Comparison of ENCODE assay signal across 8 mouse cellular contexts in the genomic region with DNA sequence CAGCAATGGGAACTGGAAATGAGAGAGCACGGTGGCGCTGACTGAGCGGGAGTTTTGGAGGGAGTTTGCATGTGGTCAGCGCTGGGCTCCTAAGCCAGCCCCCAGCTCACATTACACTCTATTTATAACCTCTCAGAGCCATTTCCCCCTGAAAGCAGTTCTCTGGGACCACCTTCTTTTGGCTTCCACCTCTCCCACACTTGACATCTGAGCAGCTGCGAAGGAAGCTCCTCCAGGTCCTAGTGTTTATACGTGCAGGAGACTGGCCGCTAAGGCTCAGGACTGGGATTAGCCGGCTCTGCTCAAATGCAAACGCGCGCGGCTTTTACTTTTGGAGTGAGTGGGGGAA. TPM values are rescaled to one million over a fixed set of nuclear protein-coding genes. Genes with fewer than 3 reads are reported as not detected.
DNase-seq lines count a peak whose midpoint lies in the region; ATAC-seq lines count a peak whose summit lies in the region.

A gene (plus strand): TSS at position 151 of the 349 bp plus-strand sequence.

- no peaks in the 10 kb centered on the region for H3K36me3 ChIP-seq in kidney, embryonic 15.5 days
- no peaks in the 10 kb centered on the region for H3K36me3 ChIP-seq in embryonic facial prominence, embryonic 14.5 days (ENCODE audit: control insufficient read depth, insufficient read depth, low read length)
- H3K36me3 ChIP-seq in heart, embryonic 13.5 days: no peaks in the 10 kb centered on the region
- no peaks in the 10 kb centered on the region for H3K36me3 ChIP-seq in limb, embryonic 12.5 days
- no peaks in the 10 kb centered on the region for H3K36me3 ChIP-seq in midbrain, embryonic 14.5 days (ENCODE audit: control insufficient read depth, insufficient read depth, low read length)

- DNase-seq in kidney, adult 9 months: no peak
- DNase-seq in embryonic facial prominence, embryonic 14.5 days (ENCODE audit: low spot score): peak; percentile 92
- DNase-seq in midbrain, embryonic 14.5 days: peak; percentile 63
- DNase-seq in c-Kit-positive CD71-positive TER-119-positive erythroid progenitor cells, embryonic 14.5 days (ENCODE audit: low spot score): no peak
- DNase-seq in thymus, postnatal 4 days: no peak

- H3K4me2 ChIP-seq in kidney, embryonic 15.5 days: peak within 1 kb of the TSS; percentile 97
- H3K4me2 ChIP-seq in embryonic facial prominence, embryonic 14.5 days (ENCODE audit: low read depth, low read length): peak within 1 kb of the TSS; percentile 84
- H3K4me2 ChIP-seq in heart, embryonic 13.5 days: peak within 1 kb of the TSS; percentile 93
- H3K4me2 ChIP-seq in limb, embryonic 12.5 days: peak within 1 kb of the TSS; percentile 84
- H3K4me2 ChIP-seq in midbrain, embryonic 14.5 days (ENCODE audit: low read length): peak within 1 kb of the TSS; percentile 92

- WGBS in kidney, embryonic 15.5 days: under 1% methylated on average over 12 of the region's 12 CpGs
- 0% methylated on average over 9 of the region's 12 CpGs for WGBS in embryonic facial prominence, embryonic 14.5 days
- WGBS in heart, embryonic 13.5 days: under 1% methylated on average over 12 of the region's 12 CpGs
- WGBS in limb, embryonic 12.5 days: under 1% methylated on average over 12 of the region's 12 CpGs
- 0% methylated on average over 12 of the region's 12 CpGs for WGBS in midbrain, embryonic 14.5 days

- H3K27ac ChIP-seq in kidney, embryonic 15.5 days: peak within 1 kb of the TSS; percentile 79
- peak within 1 kb of the TSS; percentile 50 for H3K27ac ChIP-seq in embryonic facial prominence, embryonic 14.5 days (replicated peaks; ENCODE audit: low read depth, low read length)
- no peak within 1 kb of the TSS for H3K27ac ChIP-seq in heart, embryonic 13.5 days (replicated peaks)
- peak within 1 kb of the TSS; percentile 93 for H3K27ac ChIP-seq in limb, embryonic 12.5 days
- H3K27ac ChIP-seq in midbrain, embryonic 14.5 days (replicated peaks; ENCODE audit: low read depth, low read length): no peak within 1 kb of the TSS

- peak within 1 kb of the TSS; percentile 54 for H3K9ac ChIP-seq in kidney, embryonic 15.5 days
- peak within 1 kb of the TSS; percentile 66 for H3K9ac ChIP-seq in embryonic facial prominence, embryonic 14.5 days (ENCODE audit: low read depth, low read length)
- peak within 1 kb of the TSS; percentile 67 for H3K9ac ChIP-seq in heart, embryonic 13.5 days
- peak within 1 kb of the TSS; percentile 88 for H3K9ac ChIP-seq in limb, embryonic 12.5 days (replicated peaks)
- H3K9ac ChIP-seq in midbrain, embryonic 14.5 days (replicated peaks; ENCODE audit: low read length): peak within 1 kb of the TSS; percentile 36; the same call in 1 of the 2 replicates

- peak; percentile 95 for ATAC-seq in kidney, embryonic 15.5 days (replicated peaks; ENCODE audit: low FRiP score)
- peak; percentile 86 for ATAC-seq in embryonic facial prominence, embryonic 14.5 days (ENCODE audit: low read depth)
- ATAC-seq in heart, embryonic 13.5 days (ENCODE audit: extremely low read depth, insufficient number of reproducible peaks, low FRiP score, low TSS enrichment): no peak
- peak; percentile 92 for ATAC-seq in limb, embryonic 12.5 days (ENCODE audit: insufficient number of reproducible peaks, insufficient read depth, low FRiP score, low TSS enrichment, low read depth)
- ATAC-seq in midbrain, embryonic 14.5 days (ENCODE audit: low FRiP score, low TSS enrichment): 0 out of 2 replicates have a peak, but pooled peaks have one; percentile 25

- H3K4me3 ChIP-seq in kidney, embryonic 15.5 days (replicated peaks): peak within 1 kb of the TSS; percentile 60
- H3K4me3 ChIP-seq in embryonic facial prominence, embryonic 14.5 days (ENCODE audit: low read depth, low read length): peak within 1 kb of the TSS; percentile 60
- peak within 1 kb of the TSS; percentile 60 for H3K4me3 ChIP-seq in heart, embryonic 13.5 days
- H3K4me3 ChIP-seq in limb, embryonic 12.5 days (replicated peaks): peak within 1 kb of the TSS; percentile 75
- peak within 1 kb of the TSS; percentile 42 for H3K4me3 ChIP-seq in midbrain, embryonic 14.5 days (replicated peaks; ENCODE audit: low read depth, low read length)

- H3K9me3 ChIP-seq in kidney, embryonic 15.5 days (replicated peaks): no peaks in the 10 kb centered on the region
- no peaks in the 10 kb centered on the region for H3K9me3 ChIP-seq in embryonic facial prominence, embryonic 14.5 days (ENCODE audit: control insufficient read depth, low read length)
- H3K9me3 ChIP-seq in heart, embryonic 13.5 days: no peaks in the 10 kb centered on the region
- no peaks in the 10 kb centered on the region for H3K9me3 ChIP-seq in limb, embryonic 12.5 days
- no peaks in the 10 kb centered on the region for H3K9me3 ChIP-seq in midbrain, embryonic 14.5 days (ENCODE audit: control insufficient read depth, low read length)

- peaks cover 24% of the 10 kb centered on the region for H3K4me1 ChIP-seq in kidney, embryonic 15.5 days
- H3K4me1 ChIP-seq in embryonic facial prominence, embryonic 14.5 days (ENCODE audit: control insufficient read depth, insufficient read depth, low read length): peaks cover 7% of the 10 kb centered on the region
- H3K4me1 ChIP-seq in heart, embryonic 13.5 days: peaks cover 20% of the 10 kb centered on the region
- peaks cover 23% of the 10 kb centered on the region for H3K4me1 ChIP-seq in limb, embryonic 12.5 days (replicated peaks)
- H3K4me1 ChIP-seq in midbrain, embryonic 14.5 days (ENCODE audit: control insufficient read depth, insufficient read depth, low read length): peaks cover 13% of the 10 kb centered on the region; the same call in 1 of the 2 replicates

- peaks cover 31% of the 10 kb centered on the region for H3K27me3 ChIP-seq in kidney, embryonic 15.5 days
- peaks cover 30% of the 10 kb centered on the region for H3K27me3 ChIP-seq in embryonic facial prominence, embryonic 14.5 days (replicated peaks; ENCODE audit: control insufficient read depth, insufficient read depth, low read length)
- peaks cover 53% of the 10 kb centered on the region for H3K27me3 ChIP-seq in heart, embryonic 13.5 days (replicated peaks)
- H3K27me3 ChIP-seq in limb, embryonic 12.5 days: peaks cover 22% of the 10 kb centered on the region
- peaks cover 48% of the 10 kb centered on the region for H3K27me3 ChIP-seq in midbrain, embryonic 14.5 days (ENCODE audit: control insufficient read depth, insufficient read depth, low read length)

RNA-seq across cellular contexts. Expression of the gene that starts here (rescaled TPM):
- polyA plus RNA-seq in kidney, embryonic 15.5 days (2015; fragmentation: Nextera tagmentation; extraction: Ambion mirVana): 12.9 and 13.3 TPM in 2 replicates
- polyA plus RNA-seq in embryonic facial prominence, embryonic 14.5 days (2014; fragmentation: Nextera tagmentation; extraction: Ambion mirVana): 24.2 and 24.6 TPM in 2 replicates
- 2.6 and 3.3 TPM in 2 replicates for polyA plus RNA-seq in heart, embryonic 13.5 days (2015; fragmentation: Nextera tagmentation; extraction: Ambion mirVana)
- 61.4 and 66.5 TPM in 2 replicates for polyA plus RNA-seq in limb, embryonic 12.5 days (2016; fragmentation: Nextera tagmentation; extraction: Ambion mirVana)
- polyA plus RNA-seq in midbrain, embryonic 14.5 days (2014; fragmentation: Nextera tagmentation; extraction: Ambion mirVana): 0.49 TPM in 1 of 2 replicates, not detected in the other

Comparison
In these comparisons a context has a peak if more than half of its experiments do, and no peak if none do; other contexts are left out.
1. Peak in DNase-seq, ATAC-seq, H3K4me3 ChIP-seq, H3K9ac ChIP-seq and H3K4me2 ChIP-seq in midbrain, embryonic 14.5 days; RNA of the gene not detected or under 1 TPM.
2. H3K27ac ChIP-seq: peak in kidney, embryonic 15.5 days (single experiment), embryonic facial prominence, embryonic 14.5 days (single experiment) and limb, embryonic 12.5 days (single experiment); none in heart, embryonic 13.5 days (single experiment) and midbrain, embryonic 14.5 days (single experiment).
3. H3K9ac ChIP-seq: peak in every context shown above with its lines; median percentile 88 in limb, embryonic 12.5 days; 67 in heart, embryonic 13.5 days; 66 in embryonic facial prominence, embryonic 14.5 days; 54 in kidney, embryonic 15.5 days; 36 in midbrain, embryonic 14.5 days.
4. Peak in every context shown above with its lines, with median percentiles within 50 percentile points of each other: H3K4me2 ChIP-seq and H3K4me3 ChIP-seq.